Mouse (Mus musculus) MEL (cell line): ENCODE data around the gene Map3k3. TPM values are rescaled to one million over a fixed set of nuclear protein-coding genes. Genes with fewer than 3 reads are reported as not detected.

Experiments used
- DNase-seq: peaks from one replicate; pipeline ENCODE4 v3.0.0; 2011; ENCODE audit warnings: low read depth, low spot score
- H3K27ac ChIP-seq: 2 replicates; pipeline ENCODE4 v1.5.1; 2012; ENCODE audit warnings: low read depth, mild to moderate bottlenecking, control low read depth, low read length, moderate library complexity; ENCODE audit not compliant: control insufficient read depth
- H3K27me3 ChIP-seq, 2 experiments: fragments of 150-350 bp in 1 of 2; sonication (generic) in 1 of 2; 2 replicates each; pipeline ENCODE4 v1.6.1; 2012; ENCODE audit warnings: low read length in 2 of 2, mild to moderate bottlenecking in 2 of 2, improper control_type of control experiment in 1 of 2, moderate library complexity in 1 of 2; ENCODE audit not compliant: insufficient read depth in 2 of 2, control insufficient read depth in 1 of 2
- H3K36me3 ChIP-seq, 2 experiments: 2 replicates each; pipeline ENCODE4 v1.6.1; 2012 to 2014; ENCODE audit warnings: low read length in 2 of 2, improper control_type of control experiment in 1 of 2, inconsistent platforms in 1 of 2, mild to moderate bottlenecking in 1 of 2; ENCODE audit not compliant: insufficient read depth in 2 of 2, control insufficient read depth in 1 of 2
- H3K4me1 ChIP-seq, 2 experiments: fragments of 150-350 bp in 1 of 2; sonication (generic) in 1 of 2; 2 replicates each; pipeline ENCODE4 v1.6.1; 2012; ENCODE audit warnings: low read length in 2 of 2, improper control_type of control experiment in 1 of 2, mild to moderate bottlenecking in 1 of 2; ENCODE audit not compliant: insufficient read depth in 2 of 2, control insufficient read depth in 1 of 2
- H3K4me3 ChIP-seq, 2 experiments: fragments of 150-350 bp in 1 of 2; sonication (generic) in 1 of 2; 2 replicates each; pipeline ENCODE4 v1.5.1; 2012; ENCODE audit warnings: low read depth in 2 of 2, low read length in 2 of 2, mild to moderate bottlenecking in 2 of 2, moderate library complexity in 2 of 2, control low read depth in 1 of 2, improper control_type of control experiment in 1 of 2; ENCODE audit not compliant: control insufficient read depth in 1 of 2, insufficient read depth in 1 of 2
- H3K79me2 ChIP-seq: 2 replicates; pipeline ENCODE4 v1.6.1; 2012; ENCODE audit warnings: mild to moderate bottlenecking, low read length, moderate library complexity; ENCODE audit not compliant: control insufficient read depth, poor library complexity, insufficient read depth
- H3K9ac ChIP-seq: 2 replicates; pipeline ENCODE4 v1.6.1; 2012; ENCODE audit warnings: low read depth, mild to moderate bottlenecking, control low read depth, low read length, moderate library complexity; ENCODE audit not compliant: control insufficient read depth, poor library complexity, severe bottlenecking
- H3K9me3 ChIP-seq: fragments of 150-350 bp; sonication (generic); replicated peaks from 2 replicates; pipeline ENCODE4 v1.6.1; 2012; ENCODE audit warnings: mild to moderate bottlenecking, low read length, improper control_type of control experiment, moderate library complexity; ENCODE audit not compliant: insufficient read depth
- BHLHE40 ChIP-seq: IDR thresholded peaks from 2 replicates; pipeline ENCODE4 v1.6.1; 2012; ENCODE audit warnings: low read depth, mild to moderate bottlenecking, inconsistent platforms, low read length, improper control_type of control experiment, borderline replicate concordance
- CHD1 ChIP-seq: IDR thresholded peaks from 2 replicates; pipeline ENCODE4 v1.6.1; 2012; ENCODE audit warnings: low read depth, mild to moderate bottlenecking, inconsistent platforms, low read length, improper control_type of control experiment
- CHD2 ChIP-seq: IDR thresholded peaks from 2 replicates; pipeline ENCODE4 v1.6.1; 2011; ENCODE audit warnings: low read length, improper control_type of control experiment
- E2F4 ChIP-seq: IDR thresholded peaks from 2 replicates; pipeline ENCODE4 v1.6.1; 2011; ENCODE audit warnings: low read depth, low read length, improper control_type of control experiment, borderline replicate concordance
- EP300 ChIP-seq, 2 experiments: IDR thresholded peaks; 2 replicates each; pipeline ENCODE4 v1.6.1; 2011; ENCODE audit warnings: improper control_type of control experiment in 2 of 2, low read length in 2 of 2, low read depth in 1 of 2, mild to moderate bottlenecking in 1 of 2
- ETS1 ChIP-seq: IDR thresholded peaks from 2 replicates; pipeline ENCODE4 v1.6.1; 2012; ENCODE audit warnings: low read depth, mild to moderate bottlenecking, inconsistent platforms, low read length, improper control_type of control experiment, moderate library complexity
- GABPA ChIP-seq: IDR thresholded peaks from 2 replicates; pipeline ENCODE4 v1.6.1; 2012; ENCODE audit warnings: low read depth, mild to moderate bottlenecking, inconsistent platforms, low read length, improper control_type of control experiment, moderate library complexity
- GATA1 ChIP-seq: IDR thresholded peaks from 2 replicates; pipeline ENCODE4 v1.6.1; 2011; ENCODE audit warnings: low read depth, low read length, improper control_type of control experiment
- HCFC1 ChIP-seq: IDR thresholded peaks from 2 replicates; pipeline ENCODE4 v1.6.1; 2012; ENCODE audit warnings: low read depth, mild to moderate bottlenecking, inconsistent platforms, low read length, improper control_type of control experiment, moderate library complexity
- JUND ChIP-seq: IDR thresholded peaks from 2 replicates; pipeline ENCODE4 v1.6.1; 2011; ENCODE audit warnings: low read depth, mild to moderate bottlenecking, improper control_type of control experiment, low read length
- MAFK ChIP-seq: IDR thresholded peaks from 2 replicates; pipeline ENCODE4 v1.6.1; 2011; ENCODE audit warnings: low read depth, mild to moderate bottlenecking, low read length, improper control_type of control experiment, borderline replicate concordance
- MYB ChIP-seq: IDR thresholded peaks from 2 replicates; pipeline ENCODE4 v1.6.1; 2011; ENCODE audit warnings: mild to moderate bottlenecking, low read depth, low read length, improper control_type of control experiment
- NELFE ChIP-seq: IDR thresholded peaks from 2 replicates; pipeline ENCODE4 v1.6.1; 2011; ENCODE audit warnings: low read depth, low read length, improper control_type of control experiment
- NRF1 ChIP-seq: IDR thresholded peaks from 2 replicates; pipeline ENCODE4 v1.6.1; 2014; ENCODE audit warnings: low read depth, mild to moderate bottlenecking, inconsistent platforms, low read length, improper control_type of control experiment, moderate library complexity; ENCODE audit not compliant: poor library complexity, insufficient read depth, severe bottlenecking
- POLR2AphosphoS5 ChIP-seq: IDR thresholded peaks from 2 replicates; pipeline ENCODE4 v1.6.1; 2012; ENCODE audit warnings: low read depth, borderline replicate concordance, mild to moderate bottlenecking, inconsistent platforms, low read length, moderate library complexity, mixed read lengths
- RAD21 ChIP-seq: IDR thresholded peaks from 2 replicates; pipeline ENCODE4 v1.6.1; 2011; ENCODE audit warnings: mild to moderate bottlenecking, low read depth, low read length, improper control_type of control experiment
- RCOR1 ChIP-seq: IDR thresholded peaks from 2 replicates; pipeline ENCODE4 v1.6.1; 2012; ENCODE audit warnings: low read depth, mild to moderate bottlenecking, inconsistent platforms, low read length, improper control_type of control experiment
- SIN3A ChIP-seq: IDR thresholded peaks from 2 replicates; pipeline ENCODE4 v1.6.1; 2012; ENCODE audit warnings: low read length, improper control_type of control experiment, inconsistent platforms
- TAL1 ChIP-seq: IDR thresholded peaks from 2 replicates; pipeline ENCODE4 v1.6.1; 2012; ENCODE audit warnings: mild to moderate bottlenecking, inconsistent platforms, low read length, moderate library complexity, mixed read lengths
- TCF12 ChIP-seq: IDR thresholded peaks from 2 replicates; pipeline ENCODE4 v1.6.1; 2014; ENCODE audit warnings: low read depth, mild to moderate bottlenecking, inconsistent platforms, low read length, improper control_type of control experiment, moderate library complexity
- UBTF ChIP-seq: IDR thresholded peaks from 2 replicates; pipeline ENCODE4 v1.6.1; 2012; ENCODE audit warnings: low read depth, mild to moderate bottlenecking, inconsistent platforms, low read length, improper control_type of control experiment, moderate library complexity, borderline replicate concordance; ENCODE audit not compliant: insufficient read depth
- USF1 ChIP-seq: IDR thresholded peaks from 2 replicates; pipeline ENCODE4 v1.6.1; 2014; ENCODE audit warnings: low read depth, mild to moderate bottlenecking, inconsistent platforms, low read length, improper control_type of control experiment, moderate library complexity
- USF2 ChIP-seq, 2 experiments: IDR thresholded peaks; 2 replicates each; pipeline ENCODE4 v1.6.1; 2011 to 2012; ENCODE audit warnings: improper control_type of control experiment in 2 of 2, low read length in 2 of 2, borderline replicate concordance in 1 of 2, inconsistent platforms in 1 of 2, low read depth in 1 of 2, mild to moderate bottlenecking in 1 of 2; ENCODE audit not compliant: insufficient read depth in 1 of 2
- ZC3H11A ChIP-seq: IDR thresholded peaks from 2 replicates; pipeline ENCODE4 v1.6.1; 2012; ENCODE audit warnings: low read depth, mild to moderate bottlenecking, inconsistent platforms, low read length, improper control_type of control experiment
- ZKSCAN1 ChIP-seq: IDR thresholded peaks from 2 replicates; pipeline ENCODE4 v1.6.1; 2012; ENCODE audit warnings: low read depth, mild to moderate bottlenecking, inconsistent platforms, low read length, improper control_type of control experiment, moderate library complexity
- ZMIZ1 ChIP-seq: IDR thresholded peaks from 2 replicates; pipeline ENCODE4 v1.6.1; 2012; ENCODE audit warnings: low read depth, mild to moderate bottlenecking, inconsistent platforms, low read length, improper control_type of control experiment, moderate library complexity
- ZNF384 ChIP-seq: IDR thresholded peaks from 2 replicates; pipeline ENCODE4 v1.6.1; 2012; ENCODE audit warnings: low read depth, mild to moderate bottlenecking, inconsistent platforms, low read length, improper control_type of control experiment
- polyA plus RNA-seq, 2 experiments: library from polyadenylated mRNA; stranded (reverse) in 1 of 2; unstranded in 1 of 2; fragments of >175 nt in 1 of 2; fragments of >200 nt in 1 of 2; gene quantifications; 2 replicates each; pipeline versions ENCODE4 v1.2.1 to v1.2.4; 2012; ENCODE audit warnings: low replicate concordance in 2 of 2, low read depth in 1 of 2; ENCODE audit not compliant: insufficient read length in 2 of 2, insufficient read depth in 1 of 2, missing spikeins in 1 of 2
- total RNA-seq: library from RNA; depleted of rRNA; stranded (reverse); fragments of 300-350 nt; gene quantifications from 2 replicates; pipeline ENCODE4 v1.2.3, GENCODE M21; 2012

Gene Map3k3
- total and polyA plus RNA-seq, 3 experiments = 10.5 to 14.3 TPM; not detected in 1

DNA sequence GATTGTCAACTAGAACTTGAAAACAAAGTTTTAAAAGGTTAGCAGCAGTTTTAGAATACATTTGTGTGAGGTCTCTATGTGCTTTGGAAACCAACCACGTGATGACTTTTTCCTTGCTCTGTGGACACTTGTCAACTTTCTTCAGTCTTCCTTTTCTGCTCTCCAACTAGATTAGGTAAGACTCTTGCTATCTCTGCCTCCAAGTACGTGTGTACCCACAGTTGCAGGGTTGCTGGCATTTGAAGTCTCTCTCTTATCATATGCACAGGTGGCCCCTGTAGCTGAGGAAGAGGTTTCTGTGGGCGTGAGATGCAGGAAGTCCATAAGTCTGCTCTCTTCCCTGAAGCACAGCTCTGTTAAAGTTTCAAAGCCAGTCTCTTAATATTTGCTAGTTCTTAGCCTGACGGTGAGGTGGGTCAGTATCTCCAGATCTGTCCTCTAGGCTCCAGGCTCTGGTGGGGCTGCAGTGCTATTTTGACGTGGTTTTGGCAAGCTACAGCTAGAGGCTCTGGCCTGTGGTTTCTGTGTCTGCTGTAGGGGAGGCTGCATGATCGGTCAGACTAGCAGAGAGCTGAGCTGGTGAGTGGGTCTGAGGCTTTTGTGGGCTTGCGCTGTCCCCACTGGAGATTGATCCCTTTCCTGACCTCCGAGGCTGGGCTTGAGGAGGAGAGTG lies 27.5 kb upstream of the Map3k3 start (continued):
- TF ChIP-seq UBTF (no peak), CHD2 (peak; percentile 49), RAD21 (no peak), NRF1 (peak; percentile 19; the same call in 1 of the 2 replicates)

DNA sequence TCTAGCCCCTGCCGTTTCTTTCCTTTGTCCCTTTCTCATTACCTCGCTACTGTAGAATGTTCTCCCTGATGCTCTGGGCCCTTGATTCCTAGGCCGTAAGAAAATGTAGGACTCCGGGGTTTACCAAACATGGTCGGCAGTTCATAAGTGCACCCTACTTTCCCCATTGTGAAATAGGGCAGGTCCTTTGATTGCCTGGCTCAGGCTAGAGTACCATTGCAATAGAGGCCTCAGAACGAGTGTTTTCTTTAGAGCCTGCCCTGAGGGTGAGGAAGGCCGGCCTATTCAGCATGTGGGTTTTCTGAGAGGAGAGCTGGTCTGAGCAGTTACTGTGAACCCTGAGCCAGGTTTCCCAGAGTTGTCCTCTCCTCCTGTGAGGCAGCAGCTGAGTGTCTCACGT lies 26.4 kb upstream of the Map3k3 start:
- Histone ChIP-seq H3K9ac (no peak overlapping the region), H3K79me2 (no peaks in the 10 kb centered on the region), H3K4me1 (peaks cover 30 to 34% of the 10 kb centered on the region in 2 experiments), H3K36me3 (peaks cover 31 to 39% of the 10 kb centered on the region in 2 experiments), H3K27ac (peak overlapping the region; percentile 79), H3K9me3 (no peaks in the 10 kb centered on the region), H3K4me3 (no peak overlapping the region), H3K27me3 (no peaks in the 10 kb centered on the region)
- DNase-seq = no peak
- TF ChIP-seq ZNF384 (no peak), HCFC1 (no peak), E2F4 (no peak), RCOR1 (no peak), JUND (no peak), RAD21 (no peak), USF1 (no peak), TAL1 (no peak), GABPA (no peak), MYB (no peak), ZKSCAN1 (no peak), SIN3A (no peak), NELFE (no peak)

DNA sequence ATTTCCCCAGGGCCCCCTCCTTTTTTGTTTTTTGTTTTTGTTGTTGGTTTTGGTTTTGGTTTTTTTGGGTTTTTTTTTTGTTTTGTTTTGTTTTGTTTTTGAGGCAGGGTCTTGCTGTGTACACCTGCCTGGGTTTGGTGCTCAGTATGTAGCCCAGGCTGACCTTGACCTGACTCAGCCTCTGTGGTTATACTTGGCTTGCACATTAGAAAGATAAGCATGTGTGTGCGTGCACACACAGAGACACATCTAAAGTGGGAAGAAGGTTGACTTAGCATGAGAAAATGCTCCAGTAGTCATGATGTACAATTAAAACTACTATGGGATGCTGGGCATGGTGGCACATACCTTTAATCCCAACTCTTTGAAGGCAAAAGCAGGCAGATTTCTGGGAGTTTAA lies 23.9 kb upstream of the Map3k3 start:
- Histone ChIP-seq H3K27ac (no peak overlapping the region), H3K9ac (no peak overlapping the region), H3K4me1 (peaks cover 29 to 34% of the 10 kb centered on the region in 2 experiments), H3K27me3 (no peaks in the 10 kb centered on the region), H3K4me3 (no peak overlapping the region), H3K36me3 (peaks cover 18 to 39% of the 10 kb centered on the region in 2 experiments), H3K9me3 (no peaks in the 10 kb centered on the region), H3K79me2 (no peaks in the 10 kb centered on the region)
- peak; percentile 44 for DNase-seq
- TF ChIP-seq BHLHE40 (peak; percentile 56; the same call in 1 of the 2 replicates), JUND (0 out of 2 replicates have a peak, but pooled peaks have one; percentile 8), USF2 (IDR thresholded peaks at IDR 0.05; ENCODE audit: borderline replicate concordance in 1 of 2, insufficient read depth in 1 of 2, low read depth in 1 of 2, low read length in 2 of 2) (no peak), MAFK (0 out of 2 replicates have a peak, but pooled peaks have one; percentile 10), ZC3H11A (no peak), ETS1 (peak; percentile 59), RCOR1 (peak; percentile 40; the same call in 1 of the 2 replicates), POLR2AphosphoS5 (no peak), GATA1 (peak; percentile 56; the same call in 1 of the 2 replicates), MYB (no peak), ZMIZ1 (0 out of 2 replicates have a peak, but pooled peaks have one; percentile 6), EP300 (IDR thresholded peaks at IDR 0.05; ENCODE audit: low read depth in 1 of 2, low read length in 2 of 2) (peak; percentile 66 to 79), SIN3A (peak; percentile 37; the same call in 1 of the 2 replicates), CHD1 (0 out of 2 replicates have a peak, but pooled peaks have one; percentile 4), TCF12 (peak; percentile 58)
